Mouse (Mus musculus) embryonic fibroblast, embryonic 13.5 days (primary cell): ENCODE measurements around the gene Ascc2. TPM values are rescaled to one million over a fixed set of nuclear protein-coding genes. Genes with fewer than 3 reads are reported as not detected.

Experiments used
- H3K27ac ChIP-seq: 2 replicates; pipeline ENCODE4 v1.5.1; 2012; ENCODE audit warnings: low read length, control low read depth, inconsistent platforms; ENCODE audit not compliant: insufficient read depth
- H3K4me1 ChIP-seq: 2 replicates; pipeline ENCODE4 v1.6.1; 2011; ENCODE audit warnings: low read length; ENCODE audit not compliant: control insufficient read depth, insufficient read depth
- H3K4me3 ChIP-seq: 2 replicates; pipeline ENCODE4 v1.5.1; 2011; ENCODE audit warnings: mild to moderate bottlenecking, control low read depth, low read length; ENCODE audit not compliant: insufficient read depth
- CTCF ChIP-seq: IDR thresholded peaks from 2 replicates; pipeline ENCODE4 v1.5.1; 2011; ENCODE audit warnings: mild to moderate bottlenecking, control low read depth, low read length, moderate library complexity, borderline replicate concordance; ENCODE audit not compliant: insufficient read depth
- POLR2A ChIP-seq: IDR thresholded peaks from 2 replicates; pipeline ENCODE4 v1.6.1; 2011; ENCODE audit warnings: low read depth, mild to moderate bottlenecking, control low read depth, low read length, moderate library complexity
- polyA plus RNA-seq: library from polyadenylated mRNA; stranded (reverse); fragments of >200 nt; gene quantifications from 2 replicates; pipeline ENCODE4 v1.2.4, GENCODE M21; 2011; ENCODE audit warnings: low read depth; ENCODE audit not compliant: missing spikeins, insufficient read length

Gene Ascc2
- polyA plus RNA-seq, 1 experiment = 34.3 TPM

DNA sequence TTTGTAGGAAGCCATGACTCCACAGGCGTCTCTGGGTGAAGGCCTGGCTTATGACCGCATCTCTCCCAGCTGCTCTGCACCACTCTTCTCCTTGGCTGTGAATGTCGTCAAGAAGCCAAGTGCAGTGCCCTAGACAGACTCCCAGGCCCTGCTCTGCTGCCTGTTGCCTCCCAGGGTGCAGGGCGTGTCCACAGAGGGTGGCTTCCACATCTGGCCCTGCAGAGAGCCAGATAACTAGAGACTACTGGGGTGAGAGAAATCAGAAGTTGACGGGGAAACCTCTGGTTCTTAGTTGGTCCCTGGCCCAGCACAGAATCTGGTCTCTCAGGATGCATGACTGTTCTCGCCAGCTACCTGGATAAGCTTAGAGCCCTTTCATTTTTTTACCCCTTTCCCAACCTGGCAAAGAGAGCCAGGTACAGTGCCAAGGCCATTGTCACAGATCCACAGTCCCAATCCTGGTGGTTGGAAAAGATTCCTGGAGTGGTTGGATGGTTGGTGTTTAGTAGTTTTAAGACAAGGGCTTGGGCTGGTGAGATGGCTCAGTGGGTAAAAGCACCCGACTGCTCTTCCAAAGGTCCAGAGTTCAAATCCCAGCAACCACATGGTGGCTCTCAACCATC lies 39.8 kb downstream of the Ascc2 start:
- no peak overlapping the region for H3K27ac ChIP-seq
- no peaks in the 10 kb centered on the region for H3K4me1 ChIP-seq
- TF ChIP-seq CTCF = no peak
- no peak overlapping the region for H3K4me3 ChIP-seq

DNA sequence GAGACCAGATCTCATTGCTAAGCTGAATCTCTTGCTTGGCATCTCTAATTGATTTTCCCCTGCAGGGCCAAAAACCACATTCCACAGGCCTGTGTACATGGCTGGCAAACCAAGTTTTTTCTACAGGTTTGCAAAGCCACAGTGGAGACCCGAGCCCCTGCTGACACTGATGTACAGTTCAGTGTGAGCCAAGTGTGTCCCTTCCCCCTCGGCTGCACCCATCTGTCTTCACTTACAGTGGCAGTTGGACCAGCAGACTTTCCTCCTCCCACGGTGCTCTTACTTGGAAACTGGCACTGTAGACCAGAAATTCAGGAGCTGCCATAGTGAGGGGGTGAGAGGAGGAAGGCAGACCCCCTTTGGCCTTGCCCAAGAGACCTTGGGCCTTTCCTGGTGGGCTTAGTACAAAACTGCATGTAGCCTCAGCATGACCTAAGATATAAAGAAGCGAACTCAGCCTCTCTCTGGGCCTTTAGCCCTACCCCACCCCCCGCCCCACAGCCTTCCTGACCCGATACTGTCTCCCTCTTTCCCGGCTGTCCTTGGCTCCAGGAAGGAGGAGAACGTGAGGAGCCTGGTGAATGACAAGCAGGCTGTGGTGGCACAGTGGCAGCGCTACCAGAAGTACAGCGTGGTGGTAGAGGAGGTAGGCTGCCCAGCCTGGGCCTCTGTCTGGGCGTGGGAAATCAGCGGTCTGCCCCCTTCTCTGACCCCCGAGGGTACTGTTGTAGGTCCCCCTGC lies 41.3 kb downstream of the Ascc2 start:
- TF ChIP-seq POLR2A (no peak), CTCF (no peak)
- Histone ChIP-seq H3K4me1 (no peaks in the 10 kb centered on the region), H3K4me3 (no peak overlapping the region), H3K27ac (no peak overlapping the region; the same call in 1 of the 2 replicates)

DNA sequence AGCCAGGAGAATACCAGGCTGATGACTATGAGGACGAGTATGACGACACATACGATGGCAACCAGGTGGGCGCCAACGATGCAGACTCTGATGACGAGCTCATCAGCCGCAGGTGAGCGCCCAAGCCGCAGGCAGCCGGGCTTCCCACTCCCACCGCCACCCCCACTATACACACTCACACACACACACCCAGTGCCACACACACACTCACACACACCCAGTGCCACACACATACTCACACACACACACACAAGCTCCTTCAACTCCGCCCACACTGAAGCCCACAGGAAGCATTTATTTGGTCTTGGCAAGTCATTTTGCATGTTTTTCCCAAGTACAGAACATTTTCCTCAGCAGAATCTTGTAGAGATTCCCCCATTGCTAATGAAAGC lies 41.9 kb downstream of the Ascc2 start:
- H3K27ac ChIP-seq = no peak overlapping the region
- H3K4me1 ChIP-seq = no peaks in the 10 kb centered on the region
- no peak for TF ChIP-seq CTCF
- H3K4me3 ChIP-seq = no peak overlapping the region

DNA sequence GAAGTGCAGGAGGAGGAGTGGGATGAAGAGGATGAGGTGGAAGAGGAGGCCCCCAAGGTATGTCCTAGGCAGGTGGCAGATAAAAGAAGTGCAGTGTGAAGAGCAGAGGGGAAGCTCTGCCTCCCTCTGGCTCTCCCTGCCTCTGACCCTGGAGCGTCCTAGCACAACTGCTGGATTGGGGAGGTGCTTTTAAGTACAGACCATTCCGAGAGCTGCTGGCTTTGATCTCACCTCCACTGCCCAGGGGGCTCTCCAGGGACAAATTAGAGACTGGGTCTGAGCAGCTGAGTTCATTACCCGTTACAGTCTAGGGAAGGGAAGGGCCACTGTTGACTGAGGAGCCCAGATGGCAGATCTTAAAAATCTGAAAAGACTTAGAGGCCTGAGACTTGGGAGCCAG lies 42.6 kb downstream of the Ascc2 start:
- Histone ChIP-seq H3K4me1 (no peaks in the 10 kb centered on the region), H3K4me3 (no peak overlapping the region), H3K27ac (no peak overlapping the region)
- no peak for TF ChIP-seq POLR2A
- TF ChIP-seq CTCF = no peak

GRCm38 (mm10) chr11:4683516-4683915 lies 46.0 kb downstream of the Ascc2 start:
- TF ChIP-seq POLR2A (no peak), CTCF (no peak)
- no peak overlapping the region for H3K4me3 ChIP-seq
- H3K4me1 ChIP-seq = no peaks in the 10 kb centered on the region
- H3K27ac ChIP-seq = no peak overlapping the region

GRCm38 (mm10) chr11:4684186-4684585 lies 46.6 kb downstream of the Ascc2 start:
- no peaks in the 10 kb centered on the region for H3K4me1 ChIP-seq
- TF ChIP-seq POLR2A = no peak
- TF ChIP-seq CTCF = no peak
- no peak overlapping the region for H3K4me3 ChIP-seq
- no peak overlapping the region for H3K27ac ChIP-seq

DNA sequence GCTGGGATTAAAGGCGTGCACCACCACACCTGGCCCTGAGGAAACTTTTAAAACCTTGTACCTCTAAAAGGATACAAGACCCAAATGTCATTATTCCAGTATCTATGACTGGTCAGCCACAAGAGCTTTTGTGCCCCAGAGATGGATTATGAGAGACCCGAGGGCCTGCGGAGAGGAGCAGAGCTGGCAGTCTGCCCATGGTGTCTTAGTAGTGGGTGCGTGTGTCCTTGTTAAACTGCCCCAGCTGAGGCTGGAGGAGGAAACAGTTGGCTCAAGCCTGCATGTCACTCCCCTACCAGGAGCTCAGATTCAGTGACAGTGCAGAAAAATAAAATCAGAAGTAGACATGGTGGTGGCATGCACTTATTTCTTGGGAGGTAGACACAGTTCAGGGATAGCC lies 47.5 kb downstream of the Ascc2 start:
- Histone ChIP-seq H3K27ac (no peak overlapping the region), H3K4me1 (no peaks in the 10 kb centered on the region), H3K4me3 (no peak overlapping the region)
- TF ChIP-seq POLR2A (no peak), CTCF (no peak)

- no peak overlapping the region for H3K4me3 ChIP-seq
- H3K27ac ChIP-seq = no peak overlapping the region
- H3K4me1 ChIP-seq = no peaks in the 10 kb centered on the region
- TF ChIP-seq POLR2A (no peak), CTCF (no peak)
These were observed 48.0 kb downstream of the Ascc2 start for GRCm38 (mm10) chr11:4685510-4685909.

- Histone ChIP-seq H3K4me3 (no peak overlapping the region), H3K4me1 (no peaks in the 10 kb centered on the region), H3K27ac (no peak overlapping the region)
- no peak for TF ChIP-seq CTCF
- no peak for TF ChIP-seq POLR2A
These were observed 49.5 kb downstream of the Ascc2 start for GRCm38 (mm10) chr11:4687027-4687426.

GRCm38 (mm10) chr11:4687874-4688273 lies 50.3 kb downstream of the Ascc2 start:
- TF ChIP-seq CTCF = no peak
- no peak for TF ChIP-seq POLR2A
- Histone ChIP-seq H3K4me1 (no peaks in the 10 kb centered on the region), H3K27ac (no peak overlapping the region), H3K4me3 (no peak overlapping the region)
